Comparison of ENCODE assay signal across 9 mouse cellular contexts in the genomic region with DNA sequence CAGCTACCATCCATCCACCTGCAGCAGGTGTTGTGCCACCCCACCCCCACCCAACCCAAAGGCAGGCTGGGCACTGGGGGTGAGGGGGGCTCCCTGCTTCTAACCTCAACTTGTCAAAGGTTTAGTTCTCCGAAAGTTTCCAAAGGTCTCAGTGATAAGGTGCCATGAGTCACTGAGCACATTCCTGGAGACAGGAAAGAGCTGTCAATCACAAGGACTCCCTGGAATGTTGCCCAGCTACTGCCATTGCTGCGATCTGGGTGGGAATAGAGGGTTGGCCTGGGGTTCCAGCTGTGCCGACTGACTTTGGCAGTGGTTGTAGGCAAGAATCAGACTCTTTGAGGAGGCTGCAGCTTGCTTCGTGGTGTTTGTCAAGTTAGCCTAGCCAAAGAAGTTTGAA. TPM values are rescaled to one million over a fixed set of nuclear protein-coding genes. Genes with fewer than 3 reads are reported as not detected.
A peak's percentile ranks its signal among the peaks of the same experiment; 100 is the strongest.
DNase-seq lines count a peak whose midpoint lies in the region; ATAC-seq and TF ChIP-seq lines count a peak whose summit lies in the region.
"Had no signal": no experiment of that assay in that cellular context is flagged by ENCODE, and none has a peak within 500 bp of the region (broad histone marks: within the 10 kb centered on the region; RNA-seq: fewer than 3 reads in every experiment).

No protein-coding gene starts in this region.

- H3K9me3 ChIP-seq in hindbrain, embryonic 16.5 days (ENCODE audit: control insufficient read depth, low read length), result no peaks in the 10 kb centered on the region
- H3K9me3 ChIP-seq in liver, embryonic 14.5 days (ENCODE audit: control insufficient read depth, low read length), result no peaks in the 10 kb centered on the region
- no peaks in the 10 kb centered on the region for H3K9me3 ChIP-seq in stomach, embryonic 15.5 days
- H3K9me3 ChIP-seq: G1E had no signal

- TF ChIP-seq EP300 in liver, embryonic 14.5 days (IDR thresholded peaks at IDR 0.05; ENCODE audit: low read depth), result no peak

- H3K4me2 ChIP-seq in hindbrain, embryonic 16.5 days (ENCODE audit: low read length), result peak overlapping the region; percentile 81
- H3K4me2 ChIP-seq in liver, embryonic 14.5 days (ENCODE audit: low read depth), result peak overlapping the region; percentile 98
- H3K4me2 ChIP-seq in stomach, embryonic 15.5 days, result peak overlapping the region; percentile 93

- H3K4me3 ChIP-seq in left cerebral cortex, adult 2 months, result peak overlapping the region; percentile 88
- H3K4me3 ChIP-seq in embryonic fibroblast, embryonic 13.5 days (ENCODE audit: insufficient read depth, low read length), result peak overlapping the region; percentile 72
- H3K4me3 ChIP-seq in hindbrain, embryonic 16.5 days (ENCODE audit: low read length), result peak overlapping the region; percentile 91
- H3K4me3 ChIP-seq in liver, embryonic 14.5 days (ENCODE audit: insufficient read depth in 1 of 2, low read depth in 2 of 2, low read length in 2 of 2), result no peak overlapping the region
- peak overlapping the region; percentile 97 for H3K4me3 ChIP-seq in stomach, embryonic 15.5 days (replicated peaks)

- no peaks in the 10 kb centered on the region for H3K27me3 ChIP-seq in hindbrain, embryonic 16.5 days (replicated peaks; ENCODE audit: control insufficient read depth, insufficient read depth, low read length)
- no peaks in the 10 kb centered on the region for H3K27me3 ChIP-seq in liver, embryonic 14.5 days (ENCODE audit: control insufficient read depth, insufficient read depth, low read length)
- H3K27me3 ChIP-seq in stomach, embryonic 15.5 days (replicated peaks), result no peaks in the 10 kb centered on the region

- no peak for TF ChIP-seq POLR2A in embryonic fibroblast, embryonic 13.5 days (IDR thresholded peaks at IDR 0.05; ENCODE audit: low read depth, low read length)

- ATAC-seq in hindbrain, embryonic 16.5 days, result no peak
- no peak for ATAC-seq in liver, embryonic 14.5 days (ENCODE audit: insufficient read depth)
- peak; percentile 23; the same call in 1 of the 2 replicates for ATAC-seq in stomach, embryonic 15.5 days (ENCODE audit: insufficient read depth, low FRiP score, low read depth)
- ATAC-seq in monocyte, adult 5-6 weeks (replicated peaks; ENCODE audit: insufficient number of reproducible peaks, low FRiP score, low TSS enrichment, poor library complexity, severe bottlenecking), result no peak

- TF ChIP-seq CTCF in left cerebral cortex, adult 2 months (IDR thresholded peaks at IDR 0.05), result no peak
- TF ChIP-seq CTCF in embryonic fibroblast, embryonic 13.5 days (IDR thresholded peaks at IDR 0.05; ENCODE audit: borderline replicate concordance, insufficient read depth, low read length), result no peak
- TF ChIP-seq CTCF in liver, embryonic 14.5 days (IDR thresholded peaks at IDR 0.05; ENCODE audit: low read depth), result no peak

- no peaks in the 10 kb centered on the region for H3K36me3 ChIP-seq in hindbrain, embryonic 16.5 days (ENCODE audit: control insufficient read depth, insufficient read depth, low read length)
- H3K36me3 ChIP-seq in liver, embryonic 14.5 days (replicated peaks; ENCODE audit: control insufficient read depth, insufficient read depth, low read depth), result no peaks in the 10 kb centered on the region
- H3K36me3 ChIP-seq in stomach, embryonic 15.5 days, result no peaks in the 10 kb centered on the region
- H3K36me3 ChIP-seq: G1E had no signal

- DNase-seq in left cerebral cortex, adult 2 months (ENCODE audit: extremely low spot score in 1 of 2, low spot score in 2 of 2), result no peak
- no peak for DNase-seq in left cerebral cortex, adult 8-10 months (ENCODE audit: low spot score in 2 of 2)
- no peak for DNase-seq in liver, embryonic 14.5 days (ENCODE audit: low read depth in 3 of 3, low spot score in 3 of 3)
- no peak for DNase-seq in frontal cortex, postnatal 25 days (ENCODE audit: low spot score in 2 of 2)

- intact Hi-C loops in left cerebral cortex, adult 2 months (cut with DNase I), result loop anchor here (5.0 kb wide), 1 partner anchor 169 kb away; a partner anchor contains a TSS

- H3K4me1 ChIP-seq in embryonic fibroblast, embryonic 13.5 days (ENCODE audit: control insufficient read depth, insufficient read depth, low read length), result peaks cover 36% of the 10 kb centered on the region
- H3K4me1 ChIP-seq in hindbrain, embryonic 16.5 days (ENCODE audit: control insufficient read depth, insufficient read depth, low read depth, low read length), result peaks cover 33% of the 10 kb centered on the region
- peaks cover 13 to 34% of the 10 kb centered on the region in 2 experiments for H3K4me1 ChIP-seq in liver, embryonic 14.5 days (replicated peaks; ENCODE audit: control insufficient read depth in 2 of 2, insufficient read depth in 2 of 2, low read length in 1 of 2)
- H3K4me1 ChIP-seq in stomach, embryonic 15.5 days, result peaks cover 50% of the 10 kb centered on the region

- peak overlapping the region; percentile 97 for H3K27ac ChIP-seq in left cerebral cortex, adult 2 months
- no peak overlapping the region for H3K27ac ChIP-seq in embryonic fibroblast, embryonic 13.5 days (ENCODE audit: insufficient read depth, low read length)
- H3K27ac ChIP-seq in hindbrain, embryonic 16.5 days (ENCODE audit: low read depth, low read length), result no peak overlapping the region
- no peak overlapping the region for H3K27ac ChIP-seq in liver, embryonic 14.5 days
- H3K27ac ChIP-seq in stomach, embryonic 15.5 days, result 0 out of 2 replicates have a peak overlapping the region, but pooled peaks have one; percentile 35

- 47% methylated on average over 4 of the region's 4 CpGs for WGBS in hindbrain, embryonic 16.5 days
- 60% methylated on average over 4 of the region's 4 CpGs for whole genome bisulfite sequencing in liver, embryonic 14.5 days (ENCODE audit: insufficient replicate concordance)
- 35% methylated on average over 4 of the region's 4 CpGs for WGBS in stomach, embryonic 15.5 days

- H3K9ac ChIP-seq in hindbrain, embryonic 16.5 days (ENCODE audit: low read depth, low read length), result no peak overlapping the region
- no peak overlapping the region for H3K9ac ChIP-seq in liver, embryonic 14.5 days (replicated peaks)
- no peak overlapping the region for H3K9ac ChIP-seq in stomach, embryonic 15.5 days

RNA-seq across cellular contexts. Expression of a gene that starts 2.7 kb away (rescaled TPM):
- 100 to 1,000 TPM; 127 to 147 TPM for total RNA-seq in left cerebral cortex, adult 2 months (2021)
- total RNA-seq in left cerebral cortex, adult 8-10 months (2022), result 100 to 1,000 TPM; 154 to 181 (median 168) TPM
- polyA plus RNA-seq in embryonic fibroblast, embryonic 13.5 days (2011; ENCODE audit: insufficient read length, low read depth, missing spikeins), result 79.8 and 108 TPM in 2 replicates
- polyA plus RNA-seq in hindbrain, embryonic 16.5 days (2015; fragmentation: Nextera tagmentation; extraction: Ambion mirVana), result 108 TPM in 2 replicates
- 8.0 and 9.0 TPM in 2 replicates for polyA plus RNA-seq in liver, embryonic 14.5 days (2012; rRNA removed)
- 7.5 and 11.4 TPM in 2 replicates for polyA plus RNA-seq in liver, embryonic 14.5 days (2014; fragmentation: Nextera tagmentation; extraction: Ambion mirVana)
- polyA plus RNA-seq in stomach, embryonic 15.5 days (2015; fragmentation: Nextera tagmentation; extraction: Ambion mirVana), result 54.6 and 63.0 TPM in 2 replicates
- 63.2 to 87.6 TPM (median 76.2 TPM) in 3 replicates for total RNA-seq in monocyte, adult 5-6 weeks (2017)

Comparison
In these comparisons a context has a peak if more than half of its experiments do, and no peak if none do; other contexts are left out.
1. H3K27ac ChIP-seq: peak in left cerebral cortex, adult 2 months (single experiment) and stomach, embryonic 15.5 days (single experiment); none in embryonic fibroblast, embryonic 13.5 days (single experiment), hindbrain, embryonic 16.5 days (single experiment) and liver, embryonic 14.5 days (single experiment).
2. H3K4me3 ChIP-seq: peak in left cerebral cortex, adult 2 months (single experiment), embryonic fibroblast, embryonic 13.5 days (single experiment), hindbrain, embryonic 16.5 days (single experiment) and stomach, embryonic 15.5 days (single experiment); none in liver, embryonic 14.5 days (0 of 2).
3. Peak in every context shown above with its lines, with median percentiles within 50 percentile points of each other: H3K4me2 ChIP-seq.